Mouse (Mus musculus) liver, postnatal 0 days (tissue): ENCODE measurements around the gene Ncbp1.

Experiments
- CTCF ChIP-seq: sonication (generic); IDR thresholded peaks from 2 replicates; pipeline ENCODE4 v1.5.1; 2016; ENCODE audit warnings: antibody characterized with exemption, low read depth
- EP300 ChIP-seq: IDR thresholded peaks from 2 replicates; pipeline ENCODE4 v1.6.1; 2016; ENCODE audit warnings: antibody characterized with exemption, low read depth, mild to moderate bottlenecking

DNA sequence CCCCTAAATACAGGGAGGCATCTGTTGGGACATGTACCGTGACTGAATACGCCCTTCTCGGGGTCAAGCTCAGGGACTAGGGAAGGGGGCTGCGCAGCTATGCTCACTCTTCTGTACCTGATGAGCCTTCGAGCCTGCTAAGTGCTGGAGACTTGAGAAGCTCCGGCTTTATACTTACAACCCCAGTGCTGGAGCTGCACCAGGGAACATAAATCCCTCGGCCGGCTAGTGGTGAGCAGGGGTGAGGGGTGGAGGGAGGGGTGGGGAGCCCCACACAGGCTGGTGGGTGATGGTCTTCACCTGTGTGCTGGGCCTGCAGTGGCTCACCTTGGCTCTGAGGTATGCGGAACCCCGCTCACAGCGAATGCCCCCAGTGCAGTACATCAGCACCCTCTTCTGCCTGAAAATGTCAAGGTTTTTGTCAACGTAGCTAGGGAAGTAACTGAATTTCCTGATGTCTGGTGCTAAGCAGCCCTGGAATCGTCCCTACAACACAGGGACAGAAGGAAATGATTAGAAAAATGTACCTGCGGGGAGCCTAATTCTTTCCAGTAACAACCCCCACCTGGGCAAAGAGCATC lies 18.8 kb upstream of the Ncbp1 start:
- no peak for TF ChIP-seq CTCF
- TF ChIP-seq EP300, result no peak
